Mouse (Mus musculus) limb, embryonic 13.5 days (tissue): ENCODE measurements around the gene Pcsk4. TPM values are rescaled to one million over a fixed set of nuclear protein-coding genes. Genes with fewer than 3 reads are reported as not detected.

Source experiments
- ATAC-seq: fragments of 200-750 bp; cut with Nextera tagmentation; 2 replicates; pipeline ENCODE4 v1.8.0; 2017; ENCODE audit warnings: low read depth, moderate number of reproducible peaks, moderate TSS enrichment; ENCODE audit not compliant: low FRiP score
- H3K27ac ChIP-seq: fragments of 300-500 bp; sonication (generic); 2 replicates; pipeline ENCODE4 v1.5.1; 2015; ENCODE audit warnings: inconsistent platforms, mild to moderate bottlenecking, moderate library complexity
- H3K27me3 ChIP-seq: fragments of 300-500 bp; sonication (generic); 2 replicates; pipeline ENCODE4 v1.6.1; 2015; ENCODE audit warnings: mild to moderate bottlenecking, inconsistent platforms
- H3K36me3 ChIP-seq: fragments of 300-500 bp; sonication (generic); 2 replicates; pipeline ENCODE4 v1.6.1; 2015; ENCODE audit warnings: inconsistent platforms, mild to moderate bottlenecking, moderate library complexity
- H3K4me1 ChIP-seq: fragments of 300-500 bp; sonication (generic); 2 replicates; pipeline ENCODE4 v1.6.1; 2015; ENCODE audit warnings: inconsistent platforms
- H3K4me2 ChIP-seq: fragments of 300-500 bp; sonication (generic); replicated peaks from 2 replicates; pipeline ENCODE4 v1.6.1; 2015; ENCODE audit warnings: inconsistent platforms, mild to moderate bottlenecking, moderate library complexity
- H3K4me3 ChIP-seq: fragments of 300-500 bp; sonication (generic); 2 replicates; pipeline ENCODE4 v1.5.1; 2015; ENCODE audit warnings: moderate library complexity, mild to moderate bottlenecking, inconsistent platforms
- H3K9ac ChIP-seq: fragments of 300-500 bp; sonication (generic); 2 replicates; pipeline ENCODE4 v1.6.1; 2015; ENCODE audit warnings: mild to moderate bottlenecking, inconsistent platforms
- H3K9me3 ChIP-seq: fragments of 300-500 bp; sonication (generic); 2 replicates; pipeline ENCODE4 v1.6.1; 2016; ENCODE audit warnings: inconsistent platforms
- WGBS: fragments of 180-500 bp; shearing (Covaris S2); methylation state at CpG from one replicate; pipeline ENCODE4 v1.1.7; 2015; 5-methylcytosine and 5-hydroxymethylcytosine counted together
- polyA plus RNA-seq: library from polyadenylated mRNA; unstranded; fragments of >200 nt; fragmentation: Nextera tagmentation; extraction: Ambion mirVana; gene quantifications from 2 replicates; pipeline ENCODE4 v1.2.1, GENCODE M21; 2015

The Pcsk4 gene
- polyA plus RNA-seq, 1 experiment from 2014 or later = 4.8 TPM

- H3K27me3 ChIP-seq = peaks cover 54% of the 10 kb centered on the region
- H3K27ac ChIP-seq = no peak overlapping the region
- no peaks in the 10 kb centered on the region for H3K36me3 ChIP-seq
- no peak overlapping the region for H3K4me2 ChIP-seq
- H3K4me1 ChIP-seq = no peaks in the 10 kb centered on the region
- H3K9me3 ChIP-seq = peaks cover 4% of the 10 kb centered on the region; the same call in 1 of the 2 replicates
- no peak overlapping the region for H3K9ac ChIP-seq
- no peak overlapping the region for H3K4me3 ChIP-seq
- 26% methylated on average over 6 of the region's 6 CpGs for WGBS
- no peak for ATAC-seq
These were observed 34.4 kb upstream of the Pcsk4 start for GRCm38 (mm10) chr10:80363734-80364133.

- Histone ChIP-seq H3K27ac (no peak overlapping the region), H3K9ac (peak overlapping the region; percentile 36; the same call in 1 of the 2 replicates), H3K27me3 (peaks cover 90% of the 10 kb centered on the region), H3K9me3 (no peaks in the 10 kb centered on the region), H3K4me3 (peak overlapping the region; percentile 44), H3K4me1 (peaks cover 22% of the 10 kb centered on the region), H3K36me3 (no peaks in the 10 kb centered on the region), H3K4me2 (peak overlapping the region; percentile 60)
- 8% methylated on average over 31 of the region's 31 CpGs for WGBS
- no peak for ATAC-seq
These were observed 28.8 kb upstream of the Pcsk4 start for GRCm38 (mm10) chr10:80357994-80358639.

GRCm38 (mm10) chr10:80357336-80357735 lies 28.0 kb upstream of the Pcsk4 start:
- Histone ChIP-seq H3K27ac (no peak overlapping the region), H3K36me3 (no peaks in the 10 kb centered on the region), H3K9me3 (no peaks in the 10 kb centered on the region), H3K9ac (no peak overlapping the region), H3K4me1 (peaks cover 22% of the 10 kb centered on the region), H3K27me3 (peaks cover 90% of the 10 kb centered on the region), H3K4me3 (peak overlapping the region; percentile 44), H3K4me2 (peak overlapping the region; percentile 76)
- ATAC-seq = no peak; the same call in 1 of the 2 replicates
- 35% methylated on average over 7 of the region's 7 CpGs for WGBS

DNA sequence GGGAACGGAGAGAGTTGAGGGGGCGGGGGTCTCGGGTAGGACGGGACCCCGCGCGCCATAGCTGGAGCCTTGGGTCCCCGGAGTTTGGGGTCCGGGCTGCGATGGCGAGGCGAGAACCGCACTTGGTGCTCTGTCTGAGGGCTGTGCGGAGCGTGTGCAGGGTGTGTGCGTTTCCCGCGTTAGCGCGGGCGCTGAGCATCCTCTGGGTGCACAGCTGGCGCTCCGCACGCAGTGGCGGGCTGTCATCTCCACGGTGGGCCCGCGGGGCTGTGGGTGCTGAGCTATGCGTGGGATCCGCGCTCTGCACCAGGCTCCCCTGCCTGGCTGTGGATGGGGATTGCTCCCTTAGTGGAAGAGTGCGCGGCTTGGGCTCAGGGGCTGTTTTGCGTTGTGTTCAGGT lies 27.4 kb upstream of the Pcsk4 start:
- Histone ChIP-seq H3K4me3 (peak overlapping the region; percentile 44), H3K36me3 (no peaks in the 10 kb centered on the region), H3K9me3 (no peaks in the 10 kb centered on the region), H3K27me3 (peaks cover 96% of the 10 kb centered on the region), H3K9ac (peak overlapping the region; percentile 46), H3K4me1 (peaks cover 22% of the 10 kb centered on the region), H3K4me2 (peak overlapping the region; percentile 76), H3K27ac (no peak overlapping the region)
- ATAC-seq = no peak
- 1% methylated on average over 34 of the region's 34 CpGs for WGBS

- Histone ChIP-seq H3K4me3 (peak within 1 kb of the TSS; percentile 44), H3K27me3 (peaks cover 100% of the 10 kb centered on the region), H3K9ac (peak within 1 kb of the TSS; percentile 46), H3K9me3 (no peaks in the 10 kb centered on the region), H3K4me1 (peaks cover 22% of the 10 kb centered on the region), H3K27ac (no peak within 1 kb of the TSS), H3K4me2 (peak within 1 kb of the TSS; percentile 76), H3K36me3 (no peaks in the 10 kb centered on the region)
- ATAC-seq = no peak
- under 1% methylated on average over 52 of the region's 53 CpGs for WGBS
These were observed 26.8 kb upstream of the Pcsk4 start, which contains the start of gene Plk5 for GRCm38 (mm10) chr10:80356001-80356682. Gene Plk5, plus strand, starts transcription at chr10:80356459.

- Histone ChIP-seq H3K27me3 (peaks cover 100% of the 10 kb centered on the region), H3K4me1 (peaks cover 22% of the 10 kb centered on the region), H3K9ac (no peak overlapping the region), H3K36me3 (no peaks in the 10 kb centered on the region), H3K4me2 (no peak overlapping the region; the same call in 1 of the 2 replicates), H3K27ac (no peak overlapping the region), H3K9me3 (no peaks in the 10 kb centered on the region), H3K4me3 (peak overlapping the region; percentile 44; the same call in 1 of the 2 replicates)
- no peak for ATAC-seq
- WGBS = 5% methylated on average over 9 of the region's 9 CpGs
These were observed 26.1 kb upstream of the Pcsk4 start for GRCm38 (mm10) chr10:80355431-80355830.

DNA sequence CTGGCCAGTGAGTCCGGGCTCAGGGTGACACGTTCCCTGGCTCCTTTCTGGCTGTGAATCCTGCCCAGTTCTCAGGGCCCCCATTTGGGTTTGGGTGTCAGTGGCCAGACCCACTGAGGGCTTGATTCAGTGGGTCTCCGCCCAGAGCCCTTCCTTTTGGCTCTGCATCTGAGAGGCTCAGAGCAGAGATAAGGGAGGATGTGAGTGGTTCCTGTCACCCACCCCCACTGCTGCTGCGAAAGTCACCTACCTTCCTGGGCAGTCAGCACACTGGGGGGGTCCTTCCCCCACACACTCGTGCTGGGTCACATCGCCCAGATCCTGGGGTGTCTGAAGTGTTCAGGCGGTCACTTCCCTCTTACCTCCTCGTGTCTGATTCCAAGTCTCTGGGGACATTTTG lies 23.4 kb upstream of the Pcsk4 start:
- Histone ChIP-seq H3K9me3 (no peaks in the 10 kb centered on the region), H3K27ac (no peak overlapping the region), H3K27me3 (peaks cover 100% of the 10 kb centered on the region), H3K4me2 (no peak overlapping the region), H3K4me1 (peaks cover 35% of the 10 kb centered on the region), H3K4me3 (no peak overlapping the region), H3K36me3 (no peaks in the 10 kb centered on the region), H3K9ac (no peak overlapping the region; the same call in 1 of the 2 replicates)
- no peak for ATAC-seq
- 65% methylated on average over 8 of the region's 8 CpGs for WGBS

- 34% methylated on average over 11 of the region's 11 CpGs for WGBS
- ATAC-seq = no peak
- no peaks in the 10 kb centered on the region for H3K9me3 ChIP-seq
- no peak overlapping the region for H3K4me3 ChIP-seq
- H3K4me2 ChIP-seq = no peak overlapping the region
- H3K9ac ChIP-seq = no peak overlapping the region
- H3K27me3 ChIP-seq = peaks cover 100% of the 10 kb centered on the region
- H3K36me3 ChIP-seq = no peaks in the 10 kb centered on the region
- H3K27ac ChIP-seq = no peak overlapping the region
- H3K4me1 ChIP-seq = peaks cover 30% of the 10 kb centered on the region
These were observed 22.6 kb upstream of the Pcsk4 start for GRCm38 (mm10) chr10:80351896-80352295.

DNA sequence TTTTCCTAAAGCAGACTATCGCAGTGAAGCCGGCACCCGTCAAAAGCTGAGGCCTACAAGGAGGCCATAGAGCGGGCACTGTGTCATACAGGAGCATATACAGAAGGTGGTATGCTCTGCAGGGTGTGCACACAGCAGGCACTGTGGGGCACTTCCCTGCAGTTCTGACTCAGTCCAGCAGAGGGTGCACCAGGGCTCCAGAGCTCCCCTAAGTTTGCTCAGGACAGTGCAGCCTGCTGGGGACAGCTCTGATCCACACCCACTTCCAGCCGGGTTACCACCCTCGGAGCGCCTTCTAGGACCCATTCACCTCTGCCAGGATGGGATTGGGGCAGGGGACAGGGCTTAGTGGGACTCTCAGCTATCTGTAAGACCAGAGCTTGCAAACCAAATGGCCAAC lies 21.0 kb upstream of the Pcsk4 start:
- H3K36me3 ChIP-seq = no peaks in the 10 kb centered on the region
- H3K4me2 ChIP-seq = no peak overlapping the region
- 2% methylated on average over 7 of the region's 7 CpGs for WGBS
- H3K4me3 ChIP-seq = no peak overlapping the region
- no peak overlapping the region for H3K27ac ChIP-seq
- peaks cover 100% of the 10 kb centered on the region for H3K27me3 ChIP-seq
- H3K9ac ChIP-seq = no peak overlapping the region
- peaks cover 20% of the 10 kb centered on the region for H3K4me1 ChIP-seq
- peak; percentile 66 for ATAC-seq
- no peaks in the 10 kb centered on the region for H3K9me3 ChIP-seq

DNA sequence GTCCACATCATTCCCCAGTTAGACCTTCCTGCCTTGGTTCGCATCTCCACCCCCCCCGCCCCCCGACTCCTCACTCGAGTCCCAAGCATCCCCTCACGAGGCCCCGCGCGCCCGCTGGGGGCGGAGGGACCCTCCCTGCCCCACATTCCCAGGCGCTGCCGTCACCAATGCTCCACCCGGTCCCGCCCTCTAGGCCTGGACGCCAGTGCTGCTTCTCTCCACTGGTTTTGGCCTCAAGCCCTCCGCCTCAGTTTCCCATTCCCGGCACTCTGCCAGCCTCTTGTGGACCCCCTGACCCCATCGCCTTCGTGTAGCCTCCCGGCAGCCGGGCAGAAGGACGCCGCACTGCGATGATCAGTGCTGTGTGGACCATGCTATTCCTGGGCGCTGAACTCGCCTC lies 19.7 kb upstream of the Pcsk4 start:
- no peak for ATAC-seq
- H3K27ac ChIP-seq = no peak overlapping the region
- peaks cover 100% of the 10 kb centered on the region for H3K27me3 ChIP-seq
- peak overlapping the region; percentile 48; the same call in 1 of the 2 replicates for H3K9ac ChIP-seq
- H3K36me3 ChIP-seq = no peaks in the 10 kb centered on the region
- H3K9me3 ChIP-seq = no peaks in the 10 kb centered on the region
- peaks cover 31% of the 10 kb centered on the region for H3K4me1 ChIP-seq
- WGBS = 18% methylated on average over 26 of the region's 26 CpGs
- peak overlapping the region; percentile 35 for H3K4me3 ChIP-seq
- peak overlapping the region; percentile 56 for H3K4me2 ChIP-seq

- H3K4me2 ChIP-seq = peak within 1 kb of the TSS; percentile 56
- peaks cover 100% of the 10 kb centered on the region for H3K27me3 ChIP-seq
- peak within 1 kb of the TSS; percentile 35 for H3K4me3 ChIP-seq
- peaks cover 34% of the 10 kb centered on the region for H3K4me1 ChIP-seq
- no peaks in the 10 kb centered on the region for H3K36me3 ChIP-seq
- peak within 1 kb of the TSS; percentile 48 for H3K9ac ChIP-seq
- H3K9me3 ChIP-seq = no peaks in the 10 kb centered on the region
- no peak; the same call in 1 of the 2 replicates for ATAC-seq
- WGBS = 1% methylated on average over 41 of the region's 42 CpGs
- no peak within 1 kb of the TSS for H3K27ac ChIP-seq
These were observed 19.0 kb upstream of the Pcsk4 start, which contains the start of gene Adamtsl5 for GRCm38 (mm10) chr10:80348244-80348781. Gene Adamtsl5, minus strand, starts transcription at chr10:80348412.

- 11% methylated on average over 17 of the region's 17 CpGs for WGBS
- Histone ChIP-seq H3K36me3 (no peaks in the 10 kb centered on the region), H3K4me2 (peak overlapping the region; percentile 56), H3K27ac (no peak overlapping the region), H3K9me3 (no peaks in the 10 kb centered on the region), H3K4me3 (peak overlapping the region; percentile 35), H3K27me3 (peaks cover 100% of the 10 kb centered on the region), H3K9ac (peak overlapping the region; percentile 48; the same call in 1 of the 2 replicates), H3K4me1 (peaks cover 39% of the 10 kb centered on the region)
- no peak for ATAC-seq
These were observed 18.2 kb upstream of the Pcsk4 start for GRCm38 (mm10) chr10:80347514-80347967.
